In the genomic region with DNA sequence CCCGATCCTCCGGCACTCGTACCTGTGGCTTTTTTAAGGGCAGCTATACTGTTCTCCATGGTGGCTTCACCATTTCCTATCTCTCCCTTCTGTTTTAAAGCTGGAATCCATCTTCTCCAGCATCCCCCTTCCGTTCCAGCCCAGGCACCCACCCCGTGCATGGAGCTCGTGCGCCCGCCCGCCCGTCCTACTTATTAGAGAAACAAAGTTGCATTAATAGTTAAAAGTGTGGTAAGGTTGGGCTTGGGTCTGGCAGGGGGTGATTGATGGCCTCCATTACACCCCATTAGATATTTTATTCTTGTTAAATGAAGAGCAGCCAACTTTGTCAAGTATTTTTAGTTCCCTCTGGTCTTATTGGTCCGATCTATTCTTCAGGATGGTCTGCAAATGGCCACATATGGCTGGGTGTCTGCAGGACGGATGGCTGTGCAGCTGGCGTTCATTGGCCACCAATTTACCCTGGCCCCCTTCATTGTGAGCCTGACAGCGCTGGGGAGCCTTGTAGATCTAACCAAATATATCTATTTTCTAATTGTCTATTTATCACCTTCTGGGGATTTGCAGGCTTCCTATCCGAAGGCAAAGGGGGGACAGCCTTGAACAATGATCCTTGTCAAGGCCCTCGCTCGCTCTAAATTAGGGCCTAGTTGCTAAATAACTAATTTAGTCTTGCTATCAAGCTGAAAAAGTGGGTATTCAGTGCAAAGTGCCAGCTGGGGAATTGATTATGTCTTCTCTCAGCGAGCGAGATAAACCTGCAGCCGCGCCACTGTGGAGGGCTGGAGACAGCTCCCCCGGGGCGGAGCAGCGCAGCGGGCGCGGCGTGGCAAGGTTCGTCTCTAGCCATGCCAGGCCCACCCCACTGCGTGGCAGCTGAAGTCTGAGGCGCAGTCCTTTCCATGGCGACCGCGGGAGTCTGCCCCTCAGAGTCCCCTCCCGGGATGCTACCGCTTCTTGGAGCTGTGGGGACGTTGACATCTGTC, we compare ENCODE assay signal across 19 mouse cellular contexts.
DNase-seq lines count a peak whose midpoint lies in the region; ATAC-seq and TF ChIP-seq lines count a peak whose summit lies in the region.
"Had no signal": no experiment of that assay in that cellular context is flagged by ENCODE, and none has a peak within 500 bp of the region (broad histone marks: within the 10 kb centered on the region; RNA-seq: fewer than 3 reads in every experiment).

No protein-coding gene starts in this region.

- no peak overlapping the region for H3K4me2 ChIP-seq in forebrain, embryonic 14.5 days (ENCODE audit: low read length)
- H3K4me2 ChIP-seq in forebrain, embryonic 11.5 days (ENCODE audit: low read depth, low read length, severe bottlenecking): no peak overlapping the region
- peak overlapping the region; percentile 30; the same call in 1 of the 2 replicates for H3K4me2 ChIP-seq in hindbrain, embryonic 12.5 days (replicated peaks)
- H3K4me2 ChIP-seq in neural tube, embryonic 12.5 days (replicated peaks): peak overlapping the region; percentile 32; the same call in 1 of the 2 replicates
- H3K4me2 ChIP-seq: embryonic facial prominence, embryonic 13.5 days; intestine, embryonic 15.5 days; kidney, embryonic 15.5 days; liver, embryonic 11.5 days had no signal

- 68% methylated on average over 35 of the region's 37 CpGs for WGBS in forebrain, embryonic 14.5 days
- 88% methylated on average over 37 of the region's 37 CpGs for WGBS in forebrain, embryonic 11.5 days
- 58% methylated on average over 34 of the region's 37 CpGs for WGBS in hindbrain, embryonic 12.5 days
- WGBS in neural tube, embryonic 12.5 days: 61% methylated on average over 36 of the region's 37 CpGs
- 78% methylated on average over 34 of the region's 37 CpGs for WGBS in cerebellum, adult 2 months

- no peaks in the 10 kb centered on the region for H3K4me1 ChIP-seq in forebrain, embryonic 14.5 days (ENCODE audit: control insufficient read depth, insufficient read depth, low read length)
- no peaks in the 10 kb centered on the region for H3K4me1 ChIP-seq in forebrain, embryonic 11.5 days (replicated peaks; ENCODE audit: control insufficient read depth, insufficient read depth, low read length)
- peaks cover 6% of the 10 kb centered on the region; the same call in 1 of the 2 replicates for H3K4me1 ChIP-seq in E14TG2a.4 (replicated peaks; ENCODE audit: low read depth, low read length)
- 0 out of 2 replicates have a peak, but pooled peaks cover 2% of the 10 kb centered on the region for H3K4me1 ChIP-seq in hindbrain, embryonic 12.5 days
- H3K4me1 ChIP-seq in neural tube, embryonic 12.5 days: peaks cover 7% of the 10 kb centered on the region; the same call in 1 of the 2 replicates
- H3K4me1 ChIP-seq in cerebellum, adult 2 months (ENCODE audit: control insufficient read depth, insufficient read depth, low read length): no peaks in the 10 kb centered on the region
- H3K4me1 ChIP-seq: embryonic facial prominence, embryonic 13.5 days; intestine, embryonic 15.5 days; kidney, embryonic 15.5 days had no signal

- no peak overlapping the region for H3K9ac ChIP-seq in forebrain, embryonic 14.5 days (ENCODE audit: low read length)
- H3K9ac ChIP-seq in forebrain, embryonic 11.5 days (ENCODE audit: low read length): no peak overlapping the region
- no peak overlapping the region for H3K9ac ChIP-seq in hindbrain, embryonic 12.5 days
- H3K9ac ChIP-seq in neural tube, embryonic 12.5 days: no peak overlapping the region
- H3K9ac ChIP-seq: embryonic facial prominence, embryonic 13.5 days; intestine, embryonic 15.5 days; kidney, embryonic 15.5 days had no signal

- DNase-seq in forebrain, embryonic 14.5 days (ENCODE audit: low spot score): peak; percentile 31
- no peak for DNase-seq in forebrain, embryonic 11.5 days (ENCODE audit: low spot score)
- DNase-seq in gastrocnemius, adult 2 months: no peak
- DNase-seq in lung, postnatal 36 days: no peak
- no peak for DNase-seq in cerebellum, adult 2 months
- DNase-seq: adrenal gland, postnatal 36 days; cerebellum, adult 18-20 months; gastrocnemius, postnatal 14 days; heart, adult 2 months; heart, postnatal 36 days; lung, adult 18-20 months; thymus, postnatal 36 days had no signal

- TF ChIP-seq CTCF in E14TG2a.4 (conservative IDR thresholded peaks at IDR 0.05; ENCODE audit: low read length): no peak
- no peak for TF ChIP-seq CTCF in gastrocnemius, adult 2 months (IDR thresholded peaks at IDR 0.05)
- TF ChIP-seq CTCF in cerebellum, adult 2 months (IDR thresholded peaks at IDR 0.05; ENCODE audit: borderline replicate concordance, insufficient read depth, low read depth, low read length): no peak

- no peak overlapping the region for H3K4me3 ChIP-seq in forebrain, embryonic 14.5 days (ENCODE audit: low read depth, low read length)
- H3K4me3 ChIP-seq in forebrain, embryonic 11.5 days (ENCODE audit: low read depth, low read length): no peak overlapping the region
- peak overlapping the region; percentile 56 for H3K4me3 ChIP-seq in E14TG2a.4 (replicated peaks; ENCODE audit: low read length)
- no peak overlapping the region for H3K4me3 ChIP-seq in hindbrain, embryonic 12.5 days
- H3K4me3 ChIP-seq in neural tube, embryonic 12.5 days: no peak overlapping the region
- H3K4me3 ChIP-seq in gastrocnemius, adult 2 months: no peak overlapping the region
- H3K4me3 ChIP-seq in cerebellum, adult 2 months (replicated peaks; ENCODE audit: insufficient read depth, low read depth, low read length): no peak overlapping the region
- H3K4me3 ChIP-seq: embryonic facial prominence, embryonic 13.5 days; heart, adult 2 months; intestine, embryonic 15.5 days; kidney, embryonic 15.5 days had no signal

- TF ChIP-seq POLR2A in cerebellum, adult 2 months (IDR thresholded peaks at IDR 0.05; ENCODE audit: borderline replicate concordance, insufficient read depth, low read length): no peak

- no peaks in the 10 kb centered on the region for H3K9me3 ChIP-seq in forebrain, embryonic 14.5 days (replicated peaks; ENCODE audit: control insufficient read depth, low read length)
- H3K9me3 ChIP-seq in forebrain, embryonic 11.5 days (ENCODE audit: control insufficient read depth, low read length): no peaks in the 10 kb centered on the region
- peaks cover 6% of the 10 kb centered on the region for H3K9me3 ChIP-seq in E14TG2a.4 (ENCODE audit: low read length)
- no peaks in the 10 kb centered on the region for H3K9me3 ChIP-seq in hindbrain, embryonic 12.5 days (replicated peaks)
- H3K9me3 ChIP-seq in neural tube, embryonic 12.5 days: no peaks in the 10 kb centered on the region
- H3K9me3 ChIP-seq: embryonic facial prominence, embryonic 13.5 days; intestine, embryonic 15.5 days; kidney, embryonic 15.5 days had no signal

- H3K27ac ChIP-seq in forebrain, embryonic 14.5 days (ENCODE audit: low read depth, low read length): no peak overlapping the region
- no peak overlapping the region for H3K27ac ChIP-seq in forebrain, embryonic 11.5 days (ENCODE audit: low read depth, low read length)
- peak overlapping the region; percentile 48 for H3K27ac ChIP-seq in hindbrain, embryonic 12.5 days
- H3K27ac ChIP-seq in neural tube, embryonic 12.5 days: no peak overlapping the region
- H3K27ac ChIP-seq in gastrocnemius, adult 2 months: no peak overlapping the region
- H3K27ac ChIP-seq in cerebellum, adult 2 months (ENCODE audit: insufficient read depth, low read length): no peak overlapping the region
- H3K27ac ChIP-seq: embryonic facial prominence, embryonic 13.5 days; heart, adult 2 months; intestine, embryonic 15.5 days; kidney, embryonic 15.5 days had no signal

- H3K27me3 ChIP-seq in forebrain, embryonic 14.5 days (replicated peaks; ENCODE audit: control insufficient read depth, insufficient read depth, low read length): no peaks in the 10 kb centered on the region
- H3K27me3 ChIP-seq in forebrain, embryonic 11.5 days (ENCODE audit: control insufficient read depth, insufficient read depth, low read length): no peaks in the 10 kb centered on the region
- H3K27me3 ChIP-seq in E14TG2a.4 (ENCODE audit: insufficient read depth, low read length): peaks cover 6% of the 10 kb centered on the region; the same call in 1 of the 2 replicates
- no peaks in the 10 kb centered on the region for H3K27me3 ChIP-seq in hindbrain, embryonic 12.5 days
- no peaks in the 10 kb centered on the region for H3K27me3 ChIP-seq in neural tube, embryonic 12.5 days (replicated peaks)
- H3K27me3 ChIP-seq in cerebellum, adult 2 months (ENCODE audit: control insufficient read depth, insufficient read depth, low read length): no peaks in the 10 kb centered on the region
- H3K27me3 ChIP-seq: embryonic facial prominence, embryonic 13.5 days; intestine, embryonic 15.5 days; kidney, embryonic 15.5 days had no signal

- intact Hi-C loops in gastrocnemius, adult 2 months (cut with DNase I): no loop called here

- no peaks in the 10 kb centered on the region for H3K36me3 ChIP-seq in forebrain, embryonic 14.5 days (ENCODE audit: control insufficient read depth, insufficient read depth, low read length)
- H3K36me3 ChIP-seq in forebrain, embryonic 11.5 days (ENCODE audit: control insufficient read depth, insufficient read depth, low read length): no peaks in the 10 kb centered on the region
- no peaks in the 10 kb centered on the region for H3K36me3 ChIP-seq in E14TG2a.4 (ENCODE audit: insufficient read depth, low read length)
- no peaks in the 10 kb centered on the region for H3K36me3 ChIP-seq in hindbrain, embryonic 12.5 days
- no peaks in the 10 kb centered on the region for H3K36me3 ChIP-seq in neural tube, embryonic 12.5 days
- H3K36me3 ChIP-seq: embryonic facial prominence, embryonic 13.5 days; intestine, embryonic 15.5 days; kidney, embryonic 15.5 days had no signal

- peak; percentile 32; the same call in 1 of the 2 replicates for ATAC-seq in forebrain, embryonic 14.5 days
- ATAC-seq in forebrain, embryonic 11.5 days (replicated peaks; ENCODE audit: low FRiP score): no peak
- peak; percentile 81 for ATAC-seq in hindbrain, embryonic 12.5 days (ENCODE audit: low FRiP score)
- ATAC-seq in neural tube, embryonic 12.5 days (ENCODE audit: low FRiP score, low read depth): peak; percentile 85
- ATAC-seq: intestine, embryonic 15.5 days had no signal

Comparison
In these comparisons a context has a peak if more than half of its experiments do, and no peak if none do; other contexts are left out.
1. H3K4me2 ChIP-seq: peak in hindbrain, embryonic 12.5 days (single experiment) and neural tube, embryonic 12.5 days (single experiment); none in forebrain, embryonic 14.5 days (single experiment) and forebrain, embryonic 11.5 days (single experiment).